Mouse (Mus musculus) neural tube, embryonic 13.5 days (tissue): Measurements from ENCODE around the gene Gpx5. TPM values are rescaled to one million over a fixed set of nuclear protein-coding genes. Genes with fewer than 3 reads are reported as not detected.

Experiments used
- ATAC-seq: fragments of 200-750 bp; cut with Nextera tagmentation; 2 replicates; pipeline ENCODE4 v1.8.0; 2017; ENCODE audit warnings: low read depth, mild to moderate bottlenecking, moderate TSS enrichment, moderate library complexity
- H3K27ac ChIP-seq: fragments of 300-500 bp; sonication (generic); replicated peaks from 2 replicates; pipeline ENCODE4 v1.5.1; 2015; ENCODE audit warnings: moderate library complexity, mild to moderate bottlenecking, inconsistent platforms
- H3K27me3 ChIP-seq: fragments of 300-500 bp; sonication (generic); 2 replicates; pipeline ENCODE4 v1.6.1; 2015; ENCODE audit warnings: mild to moderate bottlenecking, inconsistent platforms
- H3K36me3 ChIP-seq: fragments of 300-500 bp; sonication (generic); 2 replicates; pipeline ENCODE4 v1.6.1; 2015; ENCODE audit warnings: mild to moderate bottlenecking, inconsistent platforms
- H3K4me1 ChIP-seq: fragments of 300-500 bp; sonication (generic); replicated peaks from 2 replicates; pipeline ENCODE4 v1.6.1; 2015; ENCODE audit warnings: inconsistent platforms
- H3K4me2 ChIP-seq: fragments of 300-500 bp; sonication (generic); 2 replicates; pipeline ENCODE4 v1.6.1; 2015; ENCODE audit warnings: inconsistent platforms, mild to moderate bottlenecking, moderate library complexity
- H3K4me3 ChIP-seq: fragments of 300-500 bp; sonication (generic); 2 replicates; pipeline ENCODE4 v1.5.1; 2015; ENCODE audit warnings: mild to moderate bottlenecking, inconsistent platforms
- H3K9ac ChIP-seq: fragments of 300-500 bp; sonication (generic); 2 replicates; pipeline ENCODE4 v1.6.1; 2015; ENCODE audit warnings: moderate library complexity, mild to moderate bottlenecking, inconsistent platforms
- H3K9me3 ChIP-seq: fragments of 300-500 bp; sonication (generic); 2 replicates; pipeline ENCODE4 v1.6.1; 2016; ENCODE audit warnings: inconsistent platforms
- WGBS: fragments of 180-500 bp; shearing (Covaris S2); methylation state at CpG from one replicate; pipeline ENCODE4 v1.1.7; 2015; 5-methylcytosine and 5-hydroxymethylcytosine counted together
- polyA plus RNA-seq: library from polyadenylated mRNA; unstranded; fragments of >200 nt; fragmentation: Nextera tagmentation; extraction: Ambion mirVana; gene quantifications from 2 replicates; pipeline ENCODE4 v1.2.1, GENCODE M21; 2015

Gene Gpx5
- not detected in 2 replicates for polyA plus RNA-seq

DNA sequence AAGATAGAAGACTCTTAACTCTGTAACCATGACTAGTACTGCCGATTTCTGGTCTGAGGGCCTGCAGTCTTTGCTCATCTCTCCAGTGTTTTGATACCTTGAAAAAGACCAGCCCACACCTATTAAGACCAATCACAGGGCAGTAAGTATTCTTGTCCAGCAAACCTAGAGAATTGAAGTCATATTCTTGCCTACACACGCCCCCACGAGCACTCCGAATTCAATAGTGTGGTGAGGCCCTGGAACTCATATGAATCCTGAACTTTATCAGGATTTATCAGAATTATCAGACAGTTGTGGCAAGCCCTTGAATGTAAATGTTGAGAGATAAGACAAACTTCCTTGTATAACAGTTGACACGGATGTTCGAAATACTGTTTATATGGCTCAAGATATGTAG is at the start of gene Gpx5:
Gene Gpx5 (minus strand): TSS at position 101 of the 400 bp plus-strand sequence.
- Histone ChIP-seq H3K4me3 (no peak within 1 kb of the TSS), H3K27ac (no peak within 1 kb of the TSS), H3K36me3 (no peaks in the 10 kb centered on the region), H3K4me2 (no peak within 1 kb of the TSS), H3K9ac (no peak within 1 kb of the TSS), H3K27me3 (no peaks in the 10 kb centered on the region), H3K9me3 (no peaks in the 10 kb centered on the region), H3K4me1 (no peaks in the 10 kb centered on the region)
- 93% methylated on average over 6 of the region's 6 CpGs for WGBS
- ATAC-seq: no peak

DNA sequence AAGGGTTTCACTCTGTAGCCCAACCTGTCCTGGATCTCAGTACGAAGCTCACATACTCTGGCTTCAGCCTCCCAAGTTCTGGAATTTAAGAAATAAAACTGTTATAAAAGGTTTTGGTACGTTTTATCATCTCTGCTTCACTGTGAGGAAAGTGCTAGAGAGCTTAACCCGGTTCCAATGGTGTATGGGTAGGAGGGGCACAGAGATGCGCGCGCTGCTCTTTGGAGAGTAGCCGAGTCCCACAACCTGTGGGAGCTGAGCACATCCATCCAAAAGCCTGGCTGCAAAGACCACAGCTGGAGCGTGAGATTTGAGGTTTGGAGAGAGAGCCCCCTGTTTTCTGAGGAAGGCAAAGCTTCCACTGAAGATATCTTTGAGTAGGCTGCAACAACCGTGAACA is 34.9 kb upstream of the Gpx5 start:
- Histone ChIP-seq H3K27me3 (peaks cover 12% of the 10 kb centered on the region), H3K4me3 (peak overlapping the region; percentile 34), H3K4me2 (peak overlapping the region; percentile 55), H3K9me3 (no peaks in the 10 kb centered on the region), H3K4me1 (peaks cover 7% of the 10 kb centered on the region; the same call in 1 of the 2 replicates), H3K27ac (no peak overlapping the region), H3K9ac (0 out of 2 replicates have a peak overlapping the region, but pooled peaks have one; percentile 4), H3K36me3 (no peaks in the 10 kb centered on the region)
- under 1% methylated on average over 9 of the region's 9 CpGs for WGBS
- ATAC-seq: peak; percentile 27; the same call in 1 of the 2 replicates

DNA sequence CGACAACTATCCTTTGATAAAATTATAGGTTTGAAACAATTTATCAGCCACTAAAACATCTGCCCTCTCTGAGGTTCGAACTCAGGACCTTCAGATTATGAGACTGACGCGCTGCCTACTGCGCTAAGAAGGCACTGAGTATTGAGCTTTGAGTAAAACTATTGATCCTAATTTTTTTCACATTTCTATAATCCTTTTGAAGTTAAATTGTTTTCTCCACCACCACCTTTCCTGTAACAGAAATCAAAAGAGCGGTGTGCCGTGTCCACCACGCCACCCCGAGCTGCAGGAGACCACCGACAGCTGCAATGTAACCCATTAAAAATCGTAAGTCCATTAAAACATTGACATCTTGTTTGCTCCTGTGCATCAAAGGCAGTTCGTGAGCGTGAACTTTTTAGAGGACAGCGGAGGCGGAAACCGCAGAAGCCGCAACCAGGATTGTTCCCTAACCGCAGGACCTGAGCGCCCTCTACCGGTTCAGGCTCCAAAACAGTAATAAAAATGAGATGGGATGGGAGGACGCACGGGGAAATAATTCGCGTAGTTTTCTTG is 34.2 kb upstream of the Gpx5 start:
- under 1% methylated on average over 24 of the region's 24 CpGs for WGBS
- Histone ChIP-seq H3K9ac (no peak overlapping the region; the same call in 1 of the 2 replicates), H3K4me3 (peak overlapping the region; percentile 34), H3K27ac (no peak overlapping the region), H3K9me3 (no peaks in the 10 kb centered on the region), H3K27me3 (peaks cover 12% of the 10 kb centered on the region), H3K36me3 (no peaks in the 10 kb centered on the region), H3K4me2 (peak overlapping the region; percentile 55), H3K4me1 (peaks cover 13% of the 10 kb centered on the region; the same call in 1 of the 2 replicates)
- peak; percentile 86 for ATAC-seq

DNA sequence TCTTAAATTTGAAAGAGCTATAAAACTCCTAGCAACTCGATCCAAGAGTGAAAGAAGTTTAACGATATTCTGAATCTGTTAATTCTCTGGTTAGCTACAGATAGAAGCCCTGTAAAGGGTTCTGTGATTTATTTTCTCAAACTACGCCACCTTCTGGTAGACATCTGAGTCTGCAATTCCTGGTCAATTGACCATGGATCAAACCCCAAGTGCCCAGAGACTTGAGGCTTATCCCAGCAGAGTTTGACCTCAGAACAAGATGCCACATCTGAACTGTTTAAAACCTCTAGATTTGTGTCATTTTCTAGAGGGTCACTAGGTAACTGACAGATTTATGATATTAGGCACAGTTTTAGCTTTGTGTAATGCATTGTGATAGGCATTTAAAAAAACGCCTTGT is 33.7 kb upstream of the Gpx5 start:
- H3K27me3 ChIP-seq: peaks cover 13% of the 10 kb centered on the region
- peak overlapping the region; percentile 55 for H3K4me2 ChIP-seq
- no peak for ATAC-seq
- H3K36me3 ChIP-seq: no peaks in the 10 kb centered on the region
- no peaks in the 10 kb centered on the region for H3K9me3 ChIP-seq
- H3K9ac ChIP-seq: no peak overlapping the region
- WGBS: 11% methylated on average over 4 of the region's 4 CpGs
- peak overlapping the region; percentile 34; the same call in 1 of the 2 replicates for H3K4me3 ChIP-seq
- H3K4me1 ChIP-seq: peaks cover 13% of the 10 kb centered on the region; the same call in 1 of the 2 replicates
- no peak overlapping the region for H3K27ac ChIP-seq

DNA sequence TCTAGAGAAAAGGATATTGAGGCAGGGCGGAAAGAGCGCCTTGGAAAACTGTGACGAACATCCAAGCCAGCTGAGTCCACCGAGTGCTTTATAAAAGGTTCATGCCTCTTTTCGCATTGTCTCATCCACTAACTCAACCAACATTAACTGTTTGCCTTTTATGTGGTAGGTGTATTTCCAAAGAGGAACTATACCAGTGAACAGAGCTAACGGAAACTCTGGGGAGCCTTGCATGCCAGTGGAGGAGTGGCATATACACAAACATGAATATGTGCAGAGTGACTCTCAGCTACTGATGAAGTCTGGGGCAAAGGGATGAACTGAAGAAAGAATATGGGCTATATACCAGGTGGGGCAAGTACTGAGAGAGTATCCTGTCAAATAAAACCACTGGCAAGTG is 30.9 kb upstream of the Gpx5 start:
- no peaks in the 10 kb centered on the region for H3K36me3 ChIP-seq
- H3K9ac ChIP-seq: no peak overlapping the region
- no peaks in the 10 kb centered on the region for H3K9me3 ChIP-seq
- H3K27me3 ChIP-seq: peaks cover 15% of the 10 kb centered on the region
- WGBS: 69% methylated on average over 6 of the region's 6 CpGs
- no peak for ATAC-seq
- H3K4me2 ChIP-seq: peak overlapping the region; percentile 53
- no peak overlapping the region for H3K4me3 ChIP-seq
- peaks cover 13% of the 10 kb centered on the region; the same call in 1 of the 2 replicates for H3K4me1 ChIP-seq
- no peak overlapping the region for H3K27ac ChIP-seq

DNA sequence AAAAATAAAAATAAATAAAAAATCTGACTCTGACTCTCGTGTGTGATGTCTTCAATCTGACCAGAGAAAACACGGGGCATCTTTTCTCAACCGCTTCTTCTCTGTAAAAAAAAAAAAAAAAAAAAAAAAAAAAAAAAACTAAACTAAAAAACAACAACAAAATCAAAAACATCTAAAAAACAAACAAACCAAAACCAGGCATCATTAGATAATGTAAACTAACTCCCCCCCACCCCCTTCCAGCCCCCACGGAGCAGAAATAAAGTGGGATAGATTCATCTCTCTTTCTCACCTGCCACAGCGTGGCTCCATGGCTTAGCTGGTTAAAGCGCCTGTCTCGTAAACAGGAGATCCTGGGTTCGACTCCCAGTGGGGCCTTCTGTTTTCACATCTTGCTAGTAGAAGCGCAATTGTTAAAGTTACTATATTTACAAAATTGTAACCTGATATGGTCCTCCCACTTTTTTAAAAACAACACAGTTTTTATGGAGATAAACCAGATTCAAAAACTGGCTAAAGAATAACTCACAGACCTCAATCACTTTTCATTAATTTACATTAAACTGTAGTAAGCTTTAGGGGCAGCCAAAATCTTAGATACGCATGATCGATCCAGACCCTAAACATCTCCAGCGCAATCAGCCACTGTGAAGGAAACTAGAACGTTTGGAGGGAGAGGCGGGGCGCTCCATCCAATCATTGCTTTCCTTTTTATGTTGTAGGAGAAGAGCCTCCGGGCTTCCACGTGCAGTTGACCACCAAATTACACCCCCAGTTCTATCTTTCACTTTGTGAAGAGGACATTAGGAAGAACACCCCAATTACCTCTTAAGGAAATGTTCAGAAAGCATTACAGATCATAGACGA is 30.2 kb upstream of the Gpx5 start:
- Histone ChIP-seq H3K4me2 (peak overlapping the region; percentile 53), H3K4me3 (peak overlapping the region; percentile 34), H3K9me3 (no peaks in the 10 kb centered on the region), H3K27me3 (peaks cover 11% of the 10 kb centered on the region), H3K36me3 (no peaks in the 10 kb centered on the region), H3K27ac (no peak overlapping the region), H3K9ac (peak overlapping the region; percentile 49; the same call in 1 of the 2 replicates), H3K4me1 (peaks cover 13% of the 10 kb centered on the region; the same call in 1 of the 2 replicates)
- WGBS: 15% methylated on average over 18 of the region's 18 CpGs
- ATAC-seq: no peak

DNA sequence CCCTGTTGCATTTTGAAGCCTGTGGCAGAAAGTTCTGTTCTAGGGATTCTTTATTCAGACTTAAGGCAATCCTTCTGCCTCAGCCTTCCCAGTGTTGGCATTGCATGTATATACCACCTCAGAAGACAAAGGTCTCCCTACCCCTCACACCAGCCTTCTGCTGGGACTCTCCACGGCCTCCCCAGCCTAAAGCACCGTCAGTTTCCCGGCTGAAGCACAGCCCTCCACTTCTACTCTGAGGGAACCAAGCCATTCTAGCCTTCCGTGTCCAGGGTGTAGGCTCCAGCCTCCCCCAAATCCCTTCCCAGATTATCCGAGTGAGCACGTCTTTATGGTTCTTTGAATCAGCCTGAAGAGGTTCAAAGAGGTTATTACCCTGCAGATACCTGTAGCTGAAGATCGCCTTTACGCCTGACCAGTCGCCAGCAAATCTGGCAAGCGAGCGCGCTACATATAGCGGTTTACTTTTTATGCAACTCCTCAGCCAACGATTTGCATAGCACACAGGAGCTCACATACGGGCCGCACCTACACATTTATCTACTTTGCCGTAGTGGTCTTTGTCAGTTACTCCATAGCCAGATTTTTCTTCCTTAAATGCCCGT is 29.5 kb upstream of the Gpx5 start:
- H3K4me1 ChIP-seq: peaks cover 6% of the 10 kb centered on the region; the same call in 1 of the 2 replicates
- H3K4me3 ChIP-seq: peak overlapping the region; percentile 34
- no peaks in the 10 kb centered on the region for H3K9me3 ChIP-seq
- no peaks in the 10 kb centered on the region for H3K36me3 ChIP-seq
- no peak overlapping the region for H3K27ac ChIP-seq
- peak overlapping the region; percentile 49 for H3K9ac ChIP-seq
- peak overlapping the region; percentile 53 for H3K4me2 ChIP-seq
- 3% methylated on average over 18 of the region's 18 CpGs for WGBS
- H3K27me3 ChIP-seq: peaks cover 11% of the 10 kb centered on the region
- ATAC-seq: no peak

DNA sequence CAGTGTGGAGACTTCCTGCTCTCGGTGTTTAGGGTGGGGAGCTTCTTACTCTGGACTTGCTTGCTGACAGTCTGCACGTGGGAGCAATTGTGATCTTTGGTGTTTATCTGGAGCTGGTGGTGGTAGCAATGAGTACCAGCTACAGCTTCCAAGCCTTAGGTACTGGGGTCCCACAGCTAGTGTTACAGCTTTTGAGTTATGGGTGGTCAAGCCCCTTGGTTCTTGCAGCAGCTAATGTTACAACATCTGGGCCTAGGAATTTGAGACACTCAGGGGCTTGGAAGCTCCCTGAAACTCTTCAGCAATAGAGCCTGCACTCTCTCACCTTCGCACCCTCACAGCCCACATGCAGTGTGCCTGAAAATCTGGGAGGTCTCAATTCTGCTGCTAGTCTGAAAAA is 27.7 kb upstream of the Gpx5 start:
- no peak overlapping the region for H3K27ac ChIP-seq
- H3K4me2 ChIP-seq: no peak overlapping the region
- no peaks in the 10 kb centered on the region for H3K36me3 ChIP-seq
- H3K4me3 ChIP-seq: no peak overlapping the region
- no peak overlapping the region for H3K9ac ChIP-seq
- peaks cover 11% of the 10 kb centered on the region for H3K27me3 ChIP-seq
- H3K4me1 ChIP-seq: peaks cover 5% of the 10 kb centered on the region; the same call in 1 of the 2 replicates
- no peak for ATAC-seq
- WGBS: 74% methylated on average over 3 of the region's 3 CpGs
- no peaks in the 10 kb centered on the region for H3K9me3 ChIP-seq

DNA sequence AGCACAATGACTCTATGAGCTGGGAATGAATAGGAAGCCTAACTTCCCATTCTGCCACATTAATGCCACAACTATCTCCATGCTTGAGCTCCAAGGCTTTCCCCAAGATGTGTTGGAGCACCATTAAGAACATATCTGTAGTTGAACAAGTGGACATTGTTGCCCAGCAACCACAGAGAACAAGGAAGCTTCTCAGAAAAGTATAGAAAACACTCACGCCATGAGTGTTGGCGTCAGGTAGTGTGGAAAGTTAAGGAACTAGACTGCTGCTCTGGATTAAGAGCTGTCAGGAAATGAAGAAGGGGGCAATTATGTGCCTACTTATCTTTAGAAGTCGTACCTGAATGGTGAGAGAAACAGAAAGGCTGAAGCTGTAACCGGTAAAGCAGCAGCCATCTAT is 21.4 kb upstream of the Gpx5 start:
- no peak overlapping the region for H3K4me3 ChIP-seq
- H3K9me3 ChIP-seq: no peaks in the 10 kb centered on the region
- H3K4me1 ChIP-seq: no peaks in the 10 kb centered on the region
- no peaks in the 10 kb centered on the region for H3K36me3 ChIP-seq
- H3K4me2 ChIP-seq: no peak overlapping the region
- H3K9ac ChIP-seq: no peak overlapping the region
- WGBS: 87% methylated on average over 4 of the region's 4 CpGs
- no peak overlapping the region for H3K27ac ChIP-seq
- no peak for ATAC-seq
- no peaks in the 10 kb centered on the region for H3K27me3 ChIP-seq

DNA sequence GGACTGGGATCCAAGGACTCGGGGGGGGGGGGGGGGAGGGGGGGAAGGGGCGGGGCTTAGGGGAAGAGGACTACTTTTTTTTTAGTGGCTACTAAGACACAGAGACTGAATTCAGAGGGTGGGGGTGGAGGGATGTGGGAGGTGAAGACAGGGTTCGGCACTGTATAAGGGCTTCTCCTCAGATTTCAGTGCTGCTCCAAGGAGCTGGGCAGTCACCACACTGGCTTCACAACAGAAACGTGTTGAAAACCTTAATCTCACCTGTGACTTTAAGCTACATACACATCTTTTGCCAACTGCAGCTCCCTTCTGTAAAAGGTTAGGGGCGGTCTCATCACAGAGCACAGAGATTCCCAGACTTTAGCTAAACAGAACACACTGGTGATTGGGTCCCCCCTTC is 20.3 kb upstream of the Gpx5 start:
- Histone ChIP-seq H3K4me3 (no peak overlapping the region), H3K9me3 (no peaks in the 10 kb centered on the region), H3K27ac (no peak overlapping the region), H3K4me2 (no peak overlapping the region), H3K27me3 (no peaks in the 10 kb centered on the region), H3K9ac (no peak overlapping the region), H3K4me1 (no peaks in the 10 kb centered on the region), H3K36me3 (no peaks in the 10 kb centered on the region)
- no peak for ATAC-seq
- 38% methylated on average over 4 of the region's 5 CpGs for WGBS

DNA sequence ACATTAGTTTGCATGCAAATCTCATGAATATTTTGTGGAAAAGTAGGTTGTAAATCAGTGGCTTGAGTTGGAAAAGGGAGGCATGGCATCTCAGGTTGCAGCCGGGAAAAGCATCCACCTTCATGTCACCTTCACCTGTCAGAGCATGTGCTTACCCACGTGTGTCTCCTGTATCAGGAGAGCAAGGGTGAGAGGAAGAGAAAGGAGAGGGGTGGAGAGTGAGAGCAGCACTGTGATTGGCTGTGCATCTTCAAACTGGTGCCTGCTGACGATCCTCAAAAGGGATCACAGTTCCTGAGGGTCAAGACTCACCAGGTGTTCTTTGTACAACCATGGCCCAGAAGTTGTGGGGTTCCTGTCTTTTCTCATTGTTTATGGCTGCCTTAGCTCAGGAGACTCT is 19.4 kb upstream of the Gpx5 start, which contains the start of gene Gpx6:
Gene Gpx6 (plus strand): TSS at position 200 of the 400 bp plus-strand sequence.
- Histone ChIP-seq H3K9me3 (no peaks in the 10 kb centered on the region), H3K4me1 (no peaks in the 10 kb centered on the region), H3K9ac (no peak within 1 kb of the TSS), H3K27me3 (no peaks in the 10 kb centered on the region), H3K36me3 (no peaks in the 10 kb centered on the region), H3K4me2 (no peak within 1 kb of the TSS), H3K4me3 (no peak within 1 kb of the TSS), H3K27ac (no peak within 1 kb of the TSS)
- WGBS: 14% methylated on average over 3 of the region's 3 CpGs
- ATAC-seq: no peak

DNA sequence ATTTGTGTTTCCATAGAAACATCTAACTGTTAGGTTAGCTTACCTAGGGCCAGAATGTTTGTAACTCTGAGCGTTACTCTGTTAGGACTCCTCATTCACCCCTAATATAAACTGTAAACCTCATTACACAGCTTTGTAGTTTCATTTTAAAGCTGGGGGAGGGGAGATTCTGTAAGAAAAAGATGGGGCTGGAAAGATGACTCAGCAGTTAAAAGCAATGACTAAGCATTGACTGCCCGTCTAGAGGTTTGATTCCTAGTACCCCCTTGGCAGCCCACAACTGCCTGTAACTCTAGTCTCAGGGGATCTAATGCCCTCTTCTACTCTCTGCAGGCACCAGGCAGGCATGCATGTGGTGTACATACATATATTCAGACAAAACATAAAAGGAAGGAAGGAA is 17.3 kb upstream of the Gpx5 start:
- no peak for ATAC-seq
- Histone ChIP-seq H3K4me3 (no peak overlapping the region), H3K9ac (no peak overlapping the region), H3K4me1 (no peaks in the 10 kb centered on the region), H3K27ac (no peak overlapping the region), H3K9me3 (no peaks in the 10 kb centered on the region), H3K27me3 (no peaks in the 10 kb centered on the region), H3K4me2 (no peak overlapping the region), H3K36me3 (no peaks in the 10 kb centered on the region)
- 76% methylated on average over 2 of the region's 2 CpGs for WGBS
